Mouse (Mus musculus) megakaryocyte, embryonic 14.5 days (primary cell): ENCODE results near the gene Mylpf.
"Not testable (repeated sequence)": the region's sequence is repeated elsewhere in the genome, so short reads cannot be mapped to it uniquely, and the experiment has no call there.

Source experiments
- FLI1 ChIP-seq: IDR thresholded peaks from 2 replicates; pipeline ENCODE4 v1.6.1; 2012; ENCODE audit warnings: low read length, inconsistent platforms, mixed read lengths
- GATA1 ChIP-seq: IDR thresholded peaks from 3 replicates; pipeline ENCODE4 v1.6.1; 2012; ENCODE audit warnings: mixed read lengths, low read length, inconsistent platforms, borderline replicate concordance

- TF ChIP-seq GATA1, FLI1: not testable (repeated sequence)
Measured at GRCm38 (mm10) chr7:127250511-127250910, 41.8 kb downstream of the Mylpf start.
